Mouse (Mus musculus): ENCODE results near the gene Gm4305. TPM values are rescaled to one million over a fixed set of nuclear protein-coding genes. Genes with fewer than 3 reads are reported as not detected.

Gene Gm4305
- not detected for polyA plus RNA-seq (2015; fragmentation: Illumina TruSeq; extraction: RNeasy Lipid Tissue Mini Kit (QIAGEN cat#74804); ENCODE audit: insufficient read depth, low read depth, low replicate concordance)

GRCm38 (mm10) chr10:100350793-100351192 lies at the start of gene Gm4305:
Gene Gm4305, plus strand, starts transcription at chr10:100351093.

GRCm38 (mm10) chr10:100335376-100335775 lies 15.5 kb upstream of the Gm4305 start, which contains the start of gene Gm4301:
Gene Gm4301, plus strand, starts transcription at chr10:100335676.

GRCm38 (mm10) chr10:100340536-100340935 lies 10.4 kb upstream of the Gm4305 start, which contains the start of gene Gm4302:
Gene Gm4302, plus strand, starts transcription at chr10:100340836.

GRCm38 (mm10) chr10:100345672-100346071 lies 5.2 kb upstream of the Gm4305 start, which contains the start of gene Gm4303:
Gene Gm4303, plus strand, starts transcription at chr10:100345972.

GRCm38 (mm10) chr10:100361038-100361437 lies 10.1 kb downstream of the Gm4305 start, which contains the start of gene Gm4307:
Gene Gm4307, plus strand, starts transcription at chr10:100361338.

GRCm38 (mm10) chr10:100382460-100382859 lies 31.6 kb downstream of the Gm4305 start, which contains the start of gene Gm4312:
Gene Gm4312, minus strand, starts transcription at chr10:100382560.

Other genes starting within 250 kb of the Gm4305 start
- not detected for gene Gm4301, start 15.4 kb upstream of the Gm4305 start, polyA plus RNA-seq (2015; fragmentation: Illumina TruSeq; extraction: RNeasy Lipid Tissue Mini Kit (QIAGEN cat#74804); ENCODE audit: insufficient read depth, low read depth, low replicate concordance)
- not detected for gene Gm4302, start 10.3 kb upstream of the Gm4305 start, polyA plus RNA-seq (2015; fragmentation: Illumina TruSeq; extraction: RNeasy Lipid Tissue Mini Kit (QIAGEN cat#74804); ENCODE audit: insufficient read depth, low read depth, low replicate concordance)
- gene Gm4303, start 5.1 kb upstream of the Gm4305 start, polyA plus RNA-seq (2015; fragmentation: Illumina TruSeq; extraction: RNeasy Lipid Tissue Mini Kit (QIAGEN cat#74804); ENCODE audit: insufficient read depth, low read depth, low replicate concordance), result not detected
- gene Gm4307, start 10.2 kb downstream of the Gm4305 start, polyA plus RNA-seq (2015; fragmentation: Illumina TruSeq; extraction: RNeasy Lipid Tissue Mini Kit (QIAGEN cat#74804); ENCODE audit: insufficient read depth, low read depth, low replicate concordance), result not detected
- not detected for gene Gm4312, start 31.5 kb downstream of the Gm4305 start, polyA plus RNA-seq (2015; fragmentation: Illumina TruSeq; extraction: RNeasy Lipid Tissue Mini Kit (QIAGEN cat#74804); ENCODE audit: insufficient read depth, low read depth, low replicate concordance)
- gene Tmtc3, start 136.3 kb downstream of the Gm4305 start, polyA plus RNA-seq (2015; fragmentation: Illumina TruSeq; extraction: RNeasy Lipid Tissue Mini Kit (QIAGEN cat#74804); ENCODE audit: insufficient read depth, low read depth, low replicate concordance), result 3.2 TPM
- gene Cep290, start 136.5 kb downstream of the Gm4305 start, polyA plus RNA-seq (2015; fragmentation: Illumina TruSeq; extraction: RNeasy Lipid Tissue Mini Kit (QIAGEN cat#74804); ENCODE audit: insufficient read depth, low read depth, low replicate concordance), result 2.1 TPM
- 1.0 TPM for gene 4930430F08Rik, start 239.3 kb downstream of the Gm4305 start, polyA plus RNA-seq (2015; fragmentation: Illumina TruSeq; extraction: RNeasy Lipid Tissue Mini Kit (QIAGEN cat#74804); ENCODE audit: insufficient read depth, low read depth, low replicate concordance)
- gene 1700017N19Rik, start 239.4 kb downstream of the Gm4305 start, polyA plus RNA-seq (2015; fragmentation: Illumina TruSeq; extraction: RNeasy Lipid Tissue Mini Kit (QIAGEN cat#74804); ENCODE audit: insufficient read depth, low read depth, low replicate concordance), result not detected

Measured in pancreas, adult 10 weeks (tissue).